Mouse (Mus musculus): ENCODE results near the gene Cd164l2.

DNA sequence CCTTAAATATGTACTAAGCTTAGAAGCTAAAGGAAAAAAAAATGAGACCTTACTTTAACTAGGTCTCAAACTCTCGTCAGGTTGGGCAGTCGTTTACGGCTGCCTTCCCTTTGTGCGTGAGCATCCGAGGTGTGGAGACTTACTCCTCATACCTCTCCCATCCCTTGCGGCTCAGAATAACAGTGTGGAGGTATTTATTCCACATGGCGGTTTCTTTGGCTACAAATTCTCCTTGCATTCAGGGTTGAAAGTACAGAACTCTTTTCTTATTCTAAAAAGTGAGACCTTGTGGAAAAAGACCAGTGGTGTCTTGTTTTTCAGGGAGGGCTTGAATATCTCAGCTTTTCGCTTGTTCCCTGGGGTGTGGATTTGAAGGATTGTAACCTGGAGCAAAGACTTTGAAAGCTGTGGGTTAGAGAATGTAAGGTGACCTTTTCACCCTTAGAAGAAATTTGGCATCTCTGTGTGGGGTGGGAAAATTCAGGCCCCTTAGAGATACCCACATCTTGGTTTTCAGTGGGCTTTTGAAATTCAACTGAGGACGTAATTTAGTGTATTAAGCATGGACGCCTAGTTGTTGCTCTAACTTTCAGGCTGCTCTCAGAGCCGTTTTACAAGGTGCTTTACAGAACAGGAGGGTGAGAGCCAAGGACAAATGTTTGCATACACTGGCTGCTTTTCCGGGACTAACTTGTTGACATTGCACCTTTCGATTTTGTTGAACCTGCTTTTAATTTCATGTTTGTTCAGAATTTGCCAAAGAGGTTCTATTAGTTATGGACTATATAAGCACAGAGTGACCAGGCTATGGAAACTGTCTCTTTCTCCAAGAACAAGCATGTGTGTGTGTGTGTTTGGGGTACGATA lies 27.7 kb upstream of the Cd164l2 start:
- TF ChIP-seq CTCF (IDR thresholded peaks at IDR 0.05; ENCODE audit: low read depth, low read length) (no peak), POLR2AphosphoS5 (IDR thresholded peaks at IDR 0.05; ENCODE audit: insufficient replicate concordance, low read depth, low read length) (no peak), TAL1 (conservative IDR thresholded peaks at IDR 0.05; ENCODE audit: low read depth, low read length) (no peak)
